12 mouse cellular contexts compared by ENCODE assay signal in genomic region chr7:16344598-16344997, GRCm38 (mm10).
"Had no signal": no experiment of that assay in that cellular context is flagged by ENCODE, and none has a peak within 500 bp of the region (broad histone marks: within the 10 kb centered on the region; RNA-seq: fewer than 3 reads in every experiment).

No protein-coding gene starts in this region.

- H3K4me2 ChIP-seq: lung, embryonic 14.5 days; midbrain, embryonic 12.5 days; midbrain, embryonic 15.5 days; neural tube, embryonic 12.5 days had no signal

- H3K9ac ChIP-seq: liver, embryonic 14.5 days; lung, embryonic 14.5 days; midbrain, embryonic 12.5 days; midbrain, embryonic 15.5 days; neural tube, embryonic 12.5 days had no signal

- H3K4me1 ChIP-seq: midbrain, embryonic 10.5 days; midbrain, embryonic 12.5 days; midbrain, embryonic 15.5 days; neural tube, embryonic 12.5 days had no signal

- H3K9me3 ChIP-seq: midbrain, embryonic 10.5 days; midbrain, embryonic 12.5 days; midbrain, embryonic 15.5 days; neural tube, embryonic 12.5 days had no signal

- H3K27ac ChIP-seq: liver, embryonic 14.5 days; midbrain, embryonic 10.5 days; midbrain, embryonic 12.5 days; midbrain, embryonic 15.5 days; neural tube, embryonic 12.5 days had no signal

- H3K4me3 ChIP-seq: midbrain, embryonic 10.5 days; midbrain, embryonic 12.5 days; midbrain, embryonic 15.5 days; neural tube, embryonic 12.5 days had no signal

- DNase-seq: lung, adult 18-20 months; lung, embryonic 14.5 days; lung, postnatal 10 days; lung, postnatal 4 days; right cerebral cortex, postnatal 14 days; thymus, adult 18-20 months; thymus, postnatal 36 days had no signal

- ATAC-seq: midbrain, embryonic 15.5 days had no signal

- H3K27me3 ChIP-seq: midbrain, embryonic 12.5 days; midbrain, embryonic 15.5 days; neural tube, embryonic 12.5 days had no signal
